Mouse (Mus musculus) heart, postnatal 4 days (tissue): ENCODE measurements around the gene Kti12. TPM values are rescaled to one million over a fixed set of nuclear protein-coding genes. Genes with fewer than 3 reads are reported as not detected.

ENCODE experiments used
- DNase-seq: peaks from one replicate; pipeline ENCODE4 v3.0.0; 2021
- total RNA-seq, 2 experiments: library from RNA; stranded (reverse); gene quantifications; 2 replicates each; pipeline ENCODE4 v1.2.3; 2021

Kti12 gene
- 10 to 100 TPM; 16.5 to 17.2 TPM for total RNA-seq

GRCm38 (mm10) chr4:108847715-108848504 lies at the start of gene Kti12:
Gene Kti12, plus strand, starts transcription at chr4:108847785.
- DNase-seq = peak; percentile 83

- peak; percentile 80 for DNase-seq
These were observed 49.3 kb upstream of the Kti12 start for GRCm38 (mm10) chr4:108798083-108798830.

GRCm38 (mm10) chr4:108803535-108803934 lies 44.0 kb upstream of the Kti12 start:
- no peak for DNase-seq

- no peak for DNase-seq
These were observed 36.4 kb upstream of the Kti12 start for GRCm38 (mm10) chr4:108811142-108811541.

- no peak for DNase-seq
These were observed 36.0 kb upstream of the Kti12 start for GRCm38 (mm10) chr4:108811550-108811949.

- no peak for DNase-seq
These were observed 21.9 kb upstream of the Kti12 start for GRCm38 (mm10) chr4:108825677-108826076.

- no peak for DNase-seq
These were observed 21.5 kb upstream of the Kti12 start for GRCm38 (mm10) chr4:108826096-108826495.

- no peak for DNase-seq
These were observed 20.9 kb upstream of the Kti12 start for GRCm38 (mm10) chr4:108826643-108827042.

- no peak for DNase-seq
These were observed 16.9 kb upstream of the Kti12 start for GRCm38 (mm10) chr4:108830698-108831097.

- peak; percentile 91 for DNase-seq
These were observed 14.4 kb upstream of the Kti12 start, which contains the start of gene Btf3l4 for GRCm38 (mm10) chr4:108832916-108833827. Gene Btf3l4, minus strand, starts transcription at chr4:108833614.

- DNase-seq = no peak
These were observed 13.8 kb upstream of the Kti12 start for GRCm38 (mm10) chr4:108833828-108834114.

GRCm38 (mm10) chr4:108834115-108834970 lies 13.2 kb upstream of the Kti12 start, which contains the start of gene Txndc12:
Gene Txndc12, plus strand, starts transcription at chr4:108834601.
- peak; percentile 84 for DNase-seq

- DNase-seq = peak; percentile 32
These were observed 12.6 kb upstream of the Kti12 start for GRCm38 (mm10) chr4:108834971-108835311.

- no peak for DNase-seq
These were observed 12.1 kb upstream of the Kti12 start for GRCm38 (mm10) chr4:108835496-108835895.

GRCm38 (mm10) chr4:108838031-108838430 lies 9.6 kb upstream of the Kti12 start:
- peak; percentile 22 for DNase-seq

- DNase-seq = no peak
These were observed 5.5 kb upstream of the Kti12 start for GRCm38 (mm10) chr4:108841920-108842578.

- no peak for DNase-seq
These were observed 4.2 kb upstream of the Kti12 start for GRCm38 (mm10) chr4:108843336-108843735.

GRCm38 (mm10) chr4:108845824-108846569 lies 1.6 kb upstream of the Kti12 start:
- DNase-seq = no peak

GRCm38 (mm10) chr4:108848505-108848848 lies 892 bp downstream of the Kti12 start, which contains the start of gene A730015C16Rik:
Gene A730015C16Rik, minus strand, starts transcription at chr4:108848619.
- DNase-seq = no peak

- no peak for DNase-seq
These were observed 19.2 kb downstream of the Kti12 start for GRCm38 (mm10) chr4:108866806-108867205.
